Mouse (Mus musculus): Measurements from ENCODE around the gene Meltf.
"Not testable (repeated sequence)": the region's sequence is repeated elsewhere in the genome, so short reads cannot be mapped to it uniquely, and the experiment has no call there.

The Meltf gene

DNA sequence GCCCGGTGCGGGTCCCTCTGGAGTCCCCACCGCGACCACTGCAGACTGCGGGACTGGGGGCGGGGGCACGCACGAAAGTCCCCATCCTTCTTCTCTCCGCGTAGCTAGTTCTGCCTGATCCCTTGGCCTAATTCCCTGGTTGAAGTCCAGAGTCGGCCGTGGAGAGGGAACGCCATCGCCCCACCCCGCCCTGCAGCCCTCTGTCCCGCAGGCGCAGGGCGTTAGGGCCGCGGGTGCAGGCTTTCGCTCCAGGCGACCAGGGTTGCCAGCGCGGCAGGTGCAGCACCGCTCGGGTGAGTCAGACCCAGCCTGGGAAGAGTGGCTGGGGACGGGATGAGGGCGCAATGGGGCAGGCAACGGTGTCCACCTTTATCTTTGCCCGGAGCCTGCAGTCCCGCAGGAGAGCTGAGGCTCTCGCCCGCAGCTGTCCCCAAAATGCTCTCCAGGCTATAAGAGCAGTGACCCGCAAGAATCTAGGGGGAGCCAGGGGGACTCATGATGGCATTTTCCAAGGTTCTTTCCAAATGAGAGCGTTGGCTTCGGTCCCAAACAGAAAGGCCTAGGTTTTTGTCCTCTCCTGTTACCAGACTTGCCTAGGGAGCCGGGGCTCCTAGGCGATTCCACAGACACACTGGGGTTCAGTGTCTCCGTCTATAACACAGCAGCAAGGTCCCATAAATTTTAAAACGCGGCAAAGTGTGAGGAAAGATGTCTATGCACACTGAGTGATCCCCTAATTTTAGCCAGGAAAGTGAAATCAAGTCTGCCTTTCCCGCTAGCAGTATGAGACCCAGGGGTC lies 55.3 kb downstream of the Meltf start, which contains the start of gene Pigz:
Gene Pigz (plus strand): TSS at position 101 of the 799 bp plus-strand sequence.
- DNase-seq (ENCODE audit: low read depth, low spot score): no peak

DNA sequence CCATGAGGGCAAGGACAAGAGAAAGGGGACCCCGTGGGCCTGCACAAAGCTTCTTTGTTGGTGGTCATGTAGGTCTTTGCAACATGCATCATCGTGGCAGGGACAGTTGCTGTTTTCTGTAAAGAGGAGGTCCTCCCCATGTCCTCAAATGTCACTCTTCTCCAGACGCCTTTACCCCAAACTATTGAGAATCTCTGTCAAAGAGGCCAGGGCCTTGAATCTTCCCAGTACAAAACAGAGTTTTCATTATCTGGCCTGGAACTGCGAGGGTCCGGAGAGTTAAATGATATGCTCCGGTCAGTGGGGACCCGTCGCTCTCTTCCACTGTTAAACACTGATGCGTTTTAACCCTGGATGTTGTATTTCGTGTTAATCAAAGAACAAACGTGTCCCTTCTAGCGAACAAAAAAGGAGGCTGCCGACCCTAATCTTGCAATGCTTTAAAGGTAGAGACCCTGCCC lies 56.0 kb downstream of the Meltf start:
- no peak for DNase-seq (ENCODE audit: low read depth, low spot score)

DNA sequence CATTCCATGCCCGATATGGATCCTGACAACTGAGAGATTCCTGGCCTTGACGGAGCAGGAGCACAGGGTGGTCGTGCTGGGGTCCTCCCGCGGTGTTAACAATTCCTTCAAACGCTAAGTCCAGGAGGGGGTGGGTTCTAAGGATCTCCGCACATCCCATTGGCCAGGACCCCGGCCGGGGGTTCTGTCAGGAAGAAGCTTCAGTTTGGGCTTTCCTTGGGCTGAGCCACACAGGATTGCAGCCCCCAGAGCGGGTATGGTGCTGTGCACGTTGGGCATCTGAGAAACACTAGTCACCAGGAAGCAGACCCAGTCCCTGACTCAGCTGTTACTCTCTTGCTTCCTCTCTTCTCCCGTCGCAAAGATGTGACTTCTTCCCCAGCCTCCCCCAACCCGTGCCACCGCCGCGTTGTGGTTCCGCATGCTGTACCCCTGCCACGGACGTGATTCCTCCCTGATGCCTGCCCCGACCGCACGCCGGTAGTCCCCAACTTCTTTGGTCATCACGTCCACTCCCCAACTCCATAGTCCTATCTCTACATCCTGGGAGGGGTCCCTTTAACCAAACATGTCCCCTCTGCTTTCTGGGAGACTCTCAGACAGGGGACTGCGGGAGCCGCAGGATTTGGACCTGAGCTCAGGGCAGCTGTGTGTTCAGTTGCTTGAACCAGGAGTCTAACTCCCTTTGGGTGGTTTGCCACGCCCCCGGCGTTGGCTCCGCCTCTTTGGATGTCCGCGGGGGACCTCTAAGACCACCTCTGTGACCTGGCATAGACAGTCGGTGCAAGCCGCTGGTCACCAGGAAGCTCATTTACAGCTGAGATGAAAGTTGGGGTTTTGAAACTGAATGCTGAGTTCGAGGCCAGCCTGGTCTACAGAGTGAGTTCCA lies 56.7 kb downstream of the Meltf start:
- DNase-seq (ENCODE audit: low read depth, low spot score): no peak

DNA sequence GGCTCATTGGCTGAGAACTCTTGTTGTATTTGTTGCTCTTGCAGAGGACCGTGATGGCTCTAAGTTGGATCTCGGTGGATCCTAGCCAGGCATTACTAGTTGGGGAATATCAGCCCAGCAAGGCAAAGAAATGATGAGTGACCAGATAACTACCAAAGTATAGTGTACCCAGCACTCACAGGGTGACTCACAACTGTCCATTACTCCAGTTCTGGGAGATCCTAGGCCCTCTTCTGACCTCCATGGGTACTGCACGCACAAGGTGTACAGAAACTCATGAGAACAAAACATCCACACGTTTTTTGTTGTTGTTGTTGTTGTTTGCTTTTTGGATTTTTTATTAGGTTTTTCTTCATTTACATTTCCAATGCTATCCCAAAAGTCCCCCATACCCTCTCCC lies 58.0 kb downstream of the Meltf start:
- no peak for DNase-seq (ENCODE audit: low read depth, low spot score)

DNA sequence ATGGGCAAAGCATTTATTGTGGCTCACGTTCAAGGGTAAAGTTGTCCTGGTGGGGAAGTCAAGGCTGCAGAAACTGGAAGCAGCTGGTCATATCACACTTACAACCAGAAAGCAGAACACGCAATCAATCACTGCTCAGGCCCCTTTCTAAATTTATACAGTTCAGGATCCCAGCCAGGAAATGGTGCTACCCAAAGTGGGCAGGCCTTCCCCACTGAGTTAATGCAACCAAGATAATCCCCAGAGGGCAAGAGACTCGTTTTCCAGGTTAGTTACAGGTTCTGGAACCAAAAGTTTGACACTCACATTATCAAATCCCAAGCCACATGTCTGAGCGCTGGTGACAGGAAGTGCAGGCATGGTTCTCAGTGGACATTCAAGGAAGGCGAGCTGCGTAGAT lies 60.2 kb downstream of the Meltf start:
- DNase-seq (ENCODE audit: low read depth, low spot score): no peak

DNA sequence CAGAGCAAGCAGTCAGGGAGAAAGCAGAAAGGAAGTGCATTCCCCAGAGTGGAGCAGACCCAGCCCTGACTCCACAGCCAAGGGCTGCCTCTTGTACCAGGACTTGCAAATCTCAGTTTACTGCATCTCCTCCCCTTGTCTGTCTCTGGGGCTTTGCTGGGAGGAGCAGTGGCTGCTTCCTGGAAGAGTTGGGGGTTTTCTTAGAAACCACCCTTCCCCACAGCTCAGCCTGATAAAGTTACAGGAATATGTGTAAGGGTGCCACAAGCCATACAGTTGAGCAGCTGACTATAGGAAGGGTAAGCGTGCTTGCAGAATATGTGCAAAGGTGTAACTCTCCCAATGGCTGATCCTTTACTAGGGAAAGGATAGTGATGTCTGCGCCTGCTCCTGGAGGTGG lies 62.0 kb downstream of the Meltf start:
- DNase-seq (ENCODE audit: low read depth, low spot score): no peak

DNA sequence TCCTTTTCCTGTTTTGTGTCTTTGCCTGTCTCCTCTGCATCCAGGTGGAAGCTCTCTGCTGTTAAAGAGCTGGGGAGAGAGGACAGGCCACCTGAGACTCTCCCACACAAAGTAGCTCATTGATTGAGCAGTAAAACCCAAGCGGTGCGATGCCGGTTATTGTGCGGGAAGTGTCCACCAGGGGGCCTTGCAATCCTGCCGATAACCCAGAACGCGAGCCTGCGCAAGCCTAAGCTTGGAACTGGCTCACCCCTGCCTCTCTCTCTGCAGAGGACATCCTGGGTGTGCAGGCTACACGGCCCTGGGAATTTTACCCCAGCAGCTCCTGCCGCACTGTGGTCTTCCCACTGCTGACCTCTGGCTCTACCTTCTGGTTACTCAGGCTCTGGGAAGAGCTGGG lies 65.4 kb downstream of the Meltf start:
- DNase-seq (ENCODE audit: low read depth, low spot score): peak; percentile 43

DNA sequence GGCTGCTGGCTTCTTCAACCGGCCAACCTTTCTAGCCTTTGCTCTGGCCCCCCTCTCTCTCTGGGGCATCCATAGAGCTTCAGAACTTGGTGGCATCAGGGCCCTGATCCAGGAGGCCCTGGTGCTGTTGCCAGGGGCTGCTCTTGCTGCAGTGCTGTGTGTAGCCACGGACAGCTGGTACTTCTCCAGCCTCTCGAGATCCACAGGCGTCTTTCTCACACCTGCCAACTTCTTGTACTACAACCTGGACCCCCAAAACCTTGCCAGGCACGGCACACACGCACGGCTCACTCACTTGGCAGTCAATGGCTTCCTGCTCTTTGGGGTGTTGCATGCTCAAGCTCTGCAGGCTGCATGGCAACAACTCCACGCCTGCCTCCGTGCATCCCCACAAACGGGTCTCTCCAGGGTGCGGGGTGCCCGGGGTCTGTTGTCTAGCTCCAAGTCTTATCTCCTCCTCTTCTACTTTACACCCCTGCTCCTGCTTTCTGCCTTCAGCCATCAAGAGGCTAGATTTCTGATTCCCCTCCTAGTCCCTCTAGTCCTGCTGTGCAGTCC lies 66.2 kb downstream of the Meltf start:
- DNase-seq (ENCODE audit: low read depth, low spot score): no peak

DNA sequence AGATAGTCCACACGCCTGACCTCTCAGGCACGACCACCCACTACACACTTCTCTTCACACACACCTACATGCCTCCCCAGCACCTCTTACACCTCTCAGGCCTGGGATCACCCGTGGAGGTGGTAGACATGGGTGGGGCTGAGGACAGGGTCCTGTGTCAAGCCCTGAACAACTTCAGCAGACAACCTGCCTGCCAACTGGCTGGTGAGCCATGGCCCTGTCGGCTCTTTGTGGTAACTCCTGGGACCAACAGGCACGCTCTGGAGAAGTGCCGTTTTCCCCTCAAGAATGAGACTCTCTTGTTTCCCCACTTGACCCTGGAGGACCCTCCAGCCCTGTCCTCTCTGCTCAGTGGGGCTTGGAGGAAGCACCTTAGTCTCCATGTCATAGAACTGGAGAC lies 66.8 kb downstream of the Meltf start:
- DNase-seq (ENCODE audit: low read depth, low spot score): no peak

DNA sequence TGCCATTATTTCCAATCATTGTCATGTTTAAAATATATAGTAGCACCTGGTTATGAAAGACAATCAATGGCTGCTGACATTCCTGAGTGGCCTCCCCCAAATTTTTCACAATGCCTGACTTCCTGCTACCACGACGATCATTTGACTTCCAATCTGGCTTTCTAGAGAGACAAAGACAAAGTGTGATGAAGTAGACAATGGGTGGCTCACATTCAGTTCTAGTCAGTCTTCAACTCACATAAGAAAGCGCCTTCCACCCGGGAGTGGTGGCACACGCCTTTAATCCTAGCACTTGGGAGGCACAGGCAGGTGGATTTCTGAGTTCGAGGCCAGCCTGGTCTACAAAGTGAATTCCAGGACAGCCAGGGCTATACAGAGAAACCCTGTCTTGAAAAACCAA lies 67.4 kb downstream of the Meltf start:
- not testable (repeated sequence) for DNase-seq (ENCODE audit: low read depth, low spot score)

DNA sequence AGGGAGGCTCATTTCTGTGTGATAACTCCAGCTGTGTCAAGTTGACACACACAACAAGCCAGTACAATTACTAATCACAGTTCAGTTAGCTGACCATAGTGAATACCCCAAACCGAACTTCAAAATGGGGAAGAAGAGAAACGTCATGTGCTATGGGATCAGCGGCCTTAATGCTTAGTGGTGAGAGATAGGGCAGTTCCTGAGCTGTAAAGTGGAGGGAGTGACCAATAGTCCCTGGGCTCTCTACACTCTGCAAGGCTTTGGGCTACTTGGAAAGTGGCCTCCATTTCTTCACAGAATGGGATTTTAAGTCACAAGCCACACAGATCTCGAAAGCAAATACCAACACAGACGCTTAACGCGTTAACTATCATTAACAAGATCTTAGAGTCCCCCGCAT lies 68.7 kb downstream of the Meltf start:
- DNase-seq (ENCODE audit: low read depth, low spot score): no peak

DNA sequence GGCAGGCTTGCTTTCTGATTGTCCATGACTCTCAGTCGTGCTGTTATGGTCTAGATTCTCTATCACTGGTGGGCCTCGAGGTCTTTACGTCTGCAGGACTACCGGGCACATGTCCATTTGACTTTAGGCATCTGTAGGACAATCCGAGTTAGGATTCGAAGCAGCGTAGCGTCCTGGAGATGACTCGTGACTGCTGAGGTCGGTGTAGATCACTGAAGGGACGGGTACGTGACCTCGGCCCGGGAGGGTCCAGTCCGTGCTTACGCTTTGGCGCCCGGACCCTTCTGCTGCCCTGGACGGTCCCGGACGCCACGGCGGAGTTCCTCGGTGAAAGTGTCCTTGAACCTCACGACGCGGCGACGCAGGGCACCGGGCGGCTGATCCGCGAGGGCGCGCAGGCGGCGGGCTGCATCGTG lies 69.3 kb downstream of the Meltf start:
- DNase-seq (ENCODE audit: low read depth, low spot score): no peak

DNA sequence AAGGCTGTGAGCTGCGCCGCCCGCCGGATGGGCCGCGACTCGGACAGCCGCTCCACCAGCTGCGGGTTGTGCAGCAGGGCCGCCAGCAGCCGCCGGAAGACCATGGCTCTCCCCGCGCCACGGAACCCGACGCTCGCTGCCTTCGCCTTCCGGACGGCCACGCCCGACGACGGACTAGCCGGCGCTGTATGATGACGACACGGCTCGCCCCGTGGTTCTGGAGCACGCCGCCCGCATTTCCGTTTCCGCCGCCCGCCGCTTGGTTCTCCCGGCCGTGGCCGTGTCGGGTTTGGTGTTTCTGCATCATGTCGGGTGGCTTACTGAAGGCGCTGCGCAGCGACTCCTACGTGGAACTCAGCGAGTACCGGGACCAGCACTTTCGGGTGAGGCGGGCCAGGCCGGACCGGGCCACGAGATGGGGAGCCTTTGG lies 69.8 kb downstream of the Meltf start, which contains the start of the genes 0610012G03Rik and Ncbp2:
Gene 0610012G03Rik (minus strand): TSS at position 150 of the 430 bp plus-strand sequence.
Gene Ncbp2 (plus strand): TSS at position 169 of the 430 bp plus-strand sequence.
- peak; percentile 93 for DNase-seq (ENCODE audit: low read depth, low spot score)
